Mouse (Mus musculus) retina, embryonic 14.5 days (tissue): ENCODE measurements at regions not wholly inside any gene's neighbourhood (a gene's known extent, or its start where the extent isn't known, plus 50 kb on each side); places are given as distances from the start of the nearest gene placed in this dataset.
A peak's percentile ranks its signal among the peaks of the same experiment; 100 is the strongest.

ENCODE experiments used
- DNase-seq: peaks from one replicate; pipeline ENCODE4 v3.0.0-alpha.2; 2015; ENCODE audit warnings: low spot score

- peak; percentile 89 for DNase-seq
These were observed 349.2 kb upstream of the Tmem161b start for GRCm38 (mm10) chr13:83872887-83873286.

DNA sequence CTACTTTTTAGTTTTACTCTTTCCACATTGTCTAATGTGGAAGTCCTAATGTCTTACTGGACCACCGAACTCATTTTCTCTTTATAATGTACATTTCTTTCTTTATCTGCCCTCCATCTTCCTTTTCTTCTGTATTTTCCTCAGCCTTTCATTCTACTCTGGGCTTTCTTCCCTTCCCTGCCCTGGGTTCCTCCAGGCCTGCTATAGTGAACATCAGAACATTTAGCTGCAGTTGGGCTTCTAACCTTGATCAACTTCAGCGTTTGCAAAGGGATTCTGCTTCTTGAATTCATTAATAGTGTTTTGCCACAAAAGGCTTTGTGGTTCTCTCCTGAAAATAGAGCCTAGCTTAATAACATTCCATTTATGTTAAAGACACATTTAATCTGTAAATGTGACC is 342.5 kb upstream of the Tmem161b start:
- DNase-seq: no peak

DNA sequence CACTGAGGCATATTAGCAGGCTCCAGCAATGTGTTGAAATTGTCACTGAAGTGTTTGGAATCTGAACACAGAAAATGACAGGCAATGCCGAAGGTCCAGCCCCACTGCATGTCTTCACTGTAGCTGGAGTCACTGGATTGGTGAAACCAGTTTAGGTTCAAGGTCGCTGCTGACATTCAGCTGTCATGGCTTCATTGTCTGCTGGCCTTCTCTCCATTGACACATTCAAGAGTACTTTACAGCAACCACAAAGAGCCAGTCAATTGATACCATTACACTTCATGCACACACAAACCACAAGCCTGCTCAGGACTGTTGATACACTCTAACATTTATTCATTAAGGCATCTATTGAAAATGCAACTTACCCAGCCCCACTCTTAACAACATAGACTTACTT is 341.8 kb upstream of the Tmem161b start:
- DNase-seq: peak; percentile 42

DNA sequence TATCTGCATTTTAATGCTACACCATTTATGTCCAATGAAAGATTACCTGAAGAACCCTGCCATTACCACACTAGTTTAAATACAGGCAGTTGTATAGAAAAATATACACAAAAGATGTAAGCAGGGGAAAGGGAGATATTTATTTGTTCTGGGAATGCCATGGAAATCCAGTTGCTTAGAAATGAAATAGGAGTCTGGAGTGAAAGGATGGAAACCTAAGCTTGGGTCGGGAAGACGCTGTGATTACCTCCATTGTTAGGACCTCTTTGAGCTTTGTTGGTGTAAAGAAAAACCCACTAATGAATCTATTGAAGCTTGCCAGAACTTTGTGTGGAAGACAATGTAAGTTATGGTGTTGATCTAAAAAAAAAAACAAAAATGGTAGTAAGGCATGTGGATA is 341.3 kb upstream of the Tmem161b start:
- no peak for DNase-seq

GRCm38 (mm10) chr13:83882839-83883238 is 339.3 kb upstream of the Tmem161b start:
- DNase-seq: no peak

- peak; percentile 66 for DNase-seq
These were observed 338.3 kb upstream of the Tmem161b start for GRCm38 (mm10) chr13:83883821-83884220.

GRCm38 (mm10) chr13:83884226-83884625 is 337.9 kb upstream of the Tmem161b start:
- no peak for DNase-seq

DNA sequence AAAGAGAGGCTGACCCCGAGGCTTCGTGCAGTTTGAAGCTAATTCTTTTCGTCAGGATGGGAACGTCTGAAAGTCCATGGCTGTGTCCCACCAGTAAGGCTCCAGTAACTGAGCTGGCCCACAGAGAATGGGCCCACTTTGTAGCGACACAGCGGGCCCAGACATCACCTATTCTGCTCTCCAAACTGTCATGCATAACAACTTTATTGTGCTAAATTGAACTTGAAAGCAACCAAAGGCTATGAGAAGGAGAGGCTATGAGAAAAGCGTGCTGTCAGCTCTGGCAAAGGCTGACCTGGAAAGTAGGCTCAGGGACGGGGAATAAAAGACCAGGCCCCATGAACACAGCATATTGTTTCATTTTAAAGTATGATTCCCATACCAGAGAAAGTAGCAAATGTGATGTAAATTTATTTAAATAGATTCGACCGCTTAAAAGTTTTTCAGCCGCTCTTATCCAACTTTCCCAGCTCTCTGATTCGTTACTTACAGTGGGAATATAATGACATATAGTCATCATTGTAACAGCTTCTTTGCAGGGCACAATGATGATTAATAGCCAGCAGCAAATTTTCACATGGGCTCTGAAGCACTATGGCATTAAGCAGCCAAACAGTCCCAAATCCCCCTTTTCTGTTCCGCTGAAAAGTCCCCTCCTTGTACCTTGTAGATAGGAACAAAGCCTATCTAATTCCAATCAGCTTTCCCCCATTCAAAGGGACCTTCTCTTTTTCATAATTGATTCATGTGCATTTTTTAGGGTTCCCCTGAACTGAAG is 337.1 kb upstream of the Tmem161b start:
- peak; percentile 86 for DNase-seq

DNA sequence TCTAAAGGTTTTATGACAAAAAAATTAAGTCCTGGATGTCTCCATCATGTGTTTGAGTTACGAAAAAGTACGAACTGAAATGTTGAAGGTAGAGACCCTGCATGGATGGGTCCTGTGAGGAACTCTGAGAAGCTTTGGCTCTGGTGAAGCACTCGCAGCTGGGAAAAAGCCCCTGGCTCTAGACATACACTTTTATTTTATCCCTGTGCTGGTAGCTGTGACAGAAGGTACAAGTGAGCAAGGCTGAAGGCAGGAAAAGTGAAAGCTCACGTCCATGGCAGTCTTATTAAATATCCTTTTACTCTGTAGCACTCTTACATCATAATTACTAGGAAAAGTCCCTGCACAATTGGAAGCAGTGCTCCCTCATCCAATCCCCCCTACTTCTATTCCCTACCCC is 336.4 kb upstream of the Tmem161b start:
- no peak for DNase-seq

DNA sequence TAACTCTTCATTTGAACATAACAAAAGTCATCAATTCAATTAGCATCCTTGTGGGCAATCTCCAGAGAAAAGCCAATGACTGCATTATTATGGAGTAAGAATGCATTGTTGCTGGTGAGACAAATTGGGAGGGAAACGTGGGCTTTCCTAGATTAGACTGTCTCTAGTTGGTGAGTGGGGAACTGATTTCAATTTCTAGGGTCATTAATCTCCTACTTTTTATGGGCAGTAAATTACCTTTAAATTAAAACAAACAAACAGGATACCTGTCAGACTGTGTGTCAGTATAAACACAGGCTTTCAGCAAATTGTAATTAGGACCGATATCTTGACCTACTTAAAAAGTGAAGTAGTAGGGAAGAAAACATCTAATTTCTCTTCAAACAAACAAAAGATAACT is 307.4 kb upstream of the Tmem161b start:
- DNase-seq: no peak

DNA sequence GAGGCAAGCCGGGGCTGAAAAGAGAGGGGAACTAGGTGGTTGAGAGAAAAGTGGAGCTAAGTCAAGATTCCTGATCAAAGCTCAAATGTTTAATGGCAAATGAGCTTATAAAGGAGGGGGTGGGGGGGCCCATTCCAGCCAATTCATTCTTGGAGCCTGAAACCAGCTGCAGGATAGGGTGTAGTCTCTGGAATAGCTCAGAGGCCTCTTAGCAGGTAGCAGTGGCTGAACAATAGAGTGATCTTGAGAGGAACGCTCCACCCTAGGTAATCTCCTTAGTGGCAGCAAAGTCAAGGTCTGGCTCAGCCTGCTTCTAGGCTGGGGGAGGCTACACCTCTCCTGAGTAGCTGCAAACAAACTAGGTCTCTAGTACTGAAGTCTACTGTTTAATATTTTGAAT is 289.3 kb upstream of the Tmem161b start:
- DNase-seq: no peak

DNA sequence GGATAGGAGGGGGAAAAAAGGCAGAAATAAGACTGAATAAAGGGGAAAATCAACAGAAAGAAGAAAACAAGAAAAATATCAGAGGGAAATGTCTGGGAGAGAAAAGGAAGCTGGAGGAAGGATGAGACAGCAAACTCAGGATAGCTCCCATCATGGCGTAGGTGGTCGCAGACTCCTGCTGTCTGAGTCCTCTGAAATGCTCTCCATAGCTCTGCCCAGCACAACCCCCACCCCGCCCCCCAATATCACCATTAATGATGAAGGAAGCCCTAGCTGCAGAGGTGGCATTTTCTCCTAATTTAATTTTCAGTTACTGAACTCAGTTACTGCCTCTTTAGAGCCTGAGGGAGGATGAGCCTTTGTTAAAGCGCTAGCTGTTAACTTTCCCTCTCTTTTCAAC is 275.6 kb upstream of the Tmem161b start:
- no peak for DNase-seq

DNA sequence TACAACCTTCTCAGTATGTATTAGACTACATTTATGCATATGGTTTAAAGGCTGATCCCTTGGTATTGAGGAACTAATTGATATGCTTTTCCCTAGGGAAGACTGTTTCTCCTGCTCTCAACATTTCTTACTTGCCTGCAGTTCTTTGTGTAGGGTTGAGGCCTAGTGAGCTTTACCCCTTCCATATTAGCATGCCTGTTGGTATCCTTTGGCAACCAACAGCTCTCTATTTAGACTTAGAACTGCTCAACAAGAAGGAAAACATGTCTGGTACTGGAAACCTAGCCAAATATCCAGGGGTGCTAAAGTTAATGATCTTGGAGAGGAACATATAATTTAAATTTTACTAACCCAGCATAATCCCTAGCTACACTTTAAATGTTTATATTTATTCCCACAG is 270.9 kb upstream of the Tmem161b start:
- DNase-seq: no peak

DNA sequence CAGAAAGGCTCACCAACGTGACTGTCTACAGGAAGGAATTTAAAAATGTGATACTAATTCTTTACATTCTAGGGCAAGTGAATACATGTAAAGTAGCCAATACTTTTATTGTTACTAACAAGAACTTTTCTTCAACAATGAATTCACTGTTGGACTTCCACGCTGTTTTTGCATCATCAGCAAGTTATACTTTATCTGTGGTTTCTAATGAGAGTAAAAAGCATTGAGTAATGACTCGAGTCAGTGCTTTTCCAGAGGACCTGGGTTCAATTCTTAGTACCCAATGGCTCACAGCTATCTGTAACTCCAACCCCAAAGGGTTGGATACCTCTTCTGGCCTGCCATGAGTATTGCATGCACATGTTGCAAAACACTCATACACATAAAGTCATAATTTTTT is 270.3 kb upstream of the Tmem161b start:
- DNase-seq: no peak

DNA sequence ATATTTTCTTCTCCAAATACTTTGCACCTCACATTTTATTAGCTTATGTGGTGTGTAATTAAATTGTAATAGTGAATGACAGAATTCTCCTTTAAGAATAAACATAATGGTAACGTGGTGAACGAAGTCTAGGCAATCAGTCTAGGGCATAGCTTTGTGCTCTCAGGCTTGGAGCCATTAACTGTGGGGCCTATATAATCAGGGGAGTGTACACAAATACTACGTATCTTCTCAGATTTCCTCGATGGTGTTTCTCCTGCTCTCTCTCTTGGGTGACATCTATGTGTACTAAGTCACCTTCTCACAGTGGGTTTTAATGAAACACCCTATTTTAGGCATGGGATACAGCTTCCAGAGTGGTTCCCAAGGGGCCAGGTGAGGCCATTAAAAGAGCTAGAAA is 269.7 kb upstream of the Tmem161b start:
- no peak for DNase-seq

DNA sequence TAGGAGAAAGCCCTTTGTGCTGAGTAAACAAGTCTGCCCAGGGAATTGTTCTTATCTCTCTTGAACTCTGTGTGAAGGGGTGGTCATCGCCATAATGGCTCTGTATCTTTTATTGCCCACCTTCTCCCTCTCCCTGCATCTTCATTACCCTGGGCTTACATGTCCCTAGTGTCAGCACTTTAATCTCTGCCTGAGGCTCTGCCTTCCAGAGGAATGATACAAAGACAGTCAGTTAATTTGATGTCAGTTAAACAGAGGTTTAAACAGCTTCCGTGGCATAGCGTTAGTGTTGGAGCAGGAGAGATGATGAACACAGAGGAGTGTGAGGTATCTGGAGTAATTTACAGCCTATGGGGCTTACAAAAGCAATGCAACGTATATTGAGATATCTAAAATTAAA is 269.2 kb upstream of the Tmem161b start:
- DNase-seq: no peak

- DNase-seq: no peak
These were observed 266.4 kb upstream of the Tmem161b start for GRCm38 (mm10) chr13:83955701-83956100.

DNA sequence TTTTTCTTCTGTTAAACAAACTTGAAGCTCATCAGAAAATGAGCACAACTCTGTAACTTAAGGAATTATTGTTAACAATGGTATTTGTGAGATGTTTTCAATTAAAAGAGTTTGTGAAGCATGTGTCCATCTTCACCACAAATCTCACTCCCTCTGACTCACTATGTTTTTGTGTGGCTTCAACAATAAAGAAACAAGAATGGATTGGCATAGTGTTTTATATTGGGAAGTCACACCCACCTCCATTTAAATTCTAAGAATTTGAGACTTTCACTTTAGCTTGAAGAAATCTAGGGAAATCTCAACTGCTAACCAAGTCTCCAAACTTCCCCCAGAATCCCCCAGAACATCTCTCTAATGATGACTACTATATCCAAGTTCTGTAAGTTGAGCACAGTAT is 243.6 kb upstream of the Tmem161b start:
- DNase-seq: no peak

DNA sequence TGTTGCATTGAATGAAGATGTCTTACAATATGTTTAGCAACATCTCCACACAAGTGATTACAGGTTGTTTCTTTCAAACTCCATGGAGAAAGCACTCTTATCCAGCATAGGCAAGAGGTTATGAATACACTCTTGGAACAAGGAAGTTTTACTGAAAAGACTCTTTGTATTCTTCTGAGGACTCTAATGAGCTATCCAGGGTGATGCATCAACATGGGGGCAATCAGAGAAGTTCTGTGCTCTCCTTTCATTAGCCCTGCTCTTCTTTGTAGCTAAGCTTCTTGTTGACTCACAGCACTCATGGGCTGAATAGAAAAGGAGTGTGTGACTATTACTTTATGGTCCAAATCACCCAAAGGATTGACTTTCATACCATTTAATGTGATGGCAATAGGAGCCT is 242.6 kb upstream of the Tmem161b start:
- no peak for DNase-seq

DNA sequence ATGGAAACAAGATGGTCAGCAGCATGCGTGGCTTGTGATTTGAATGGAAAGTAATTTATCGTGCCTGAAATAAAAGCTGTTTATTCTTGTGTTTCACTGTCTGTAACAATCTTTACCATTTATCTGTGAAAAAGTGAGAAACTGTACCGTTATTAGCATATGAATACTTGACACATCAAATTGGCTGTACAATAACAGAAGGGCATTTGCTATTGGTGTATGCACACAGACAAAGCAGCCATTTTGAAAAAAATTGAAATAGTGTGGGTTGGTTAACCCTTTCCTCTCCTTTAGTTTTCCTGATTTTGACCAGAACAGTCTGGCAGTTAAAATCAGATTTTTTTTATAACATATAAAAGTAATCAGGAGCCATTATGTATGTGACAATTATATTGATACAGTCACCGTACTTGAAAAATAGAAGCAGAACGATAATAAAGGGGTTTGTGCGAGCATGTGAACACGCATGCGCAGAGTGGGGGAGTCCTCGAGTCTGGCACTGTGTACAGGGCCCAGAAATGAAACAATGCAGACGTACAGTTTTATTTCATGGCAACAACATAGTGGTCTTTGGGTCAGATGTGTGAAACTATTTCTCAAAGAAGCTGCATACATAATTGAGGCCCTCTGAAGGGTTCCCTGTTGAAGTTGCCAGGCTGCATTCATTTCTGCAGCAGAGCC is 237.3 kb upstream of the Tmem161b start:
- peak; percentile 39 for DNase-seq

- DNase-seq: no peak
These were observed 234.2 kb upstream of the Tmem161b start for GRCm38 (mm10) chr13:83987746-83988423.

DNA sequence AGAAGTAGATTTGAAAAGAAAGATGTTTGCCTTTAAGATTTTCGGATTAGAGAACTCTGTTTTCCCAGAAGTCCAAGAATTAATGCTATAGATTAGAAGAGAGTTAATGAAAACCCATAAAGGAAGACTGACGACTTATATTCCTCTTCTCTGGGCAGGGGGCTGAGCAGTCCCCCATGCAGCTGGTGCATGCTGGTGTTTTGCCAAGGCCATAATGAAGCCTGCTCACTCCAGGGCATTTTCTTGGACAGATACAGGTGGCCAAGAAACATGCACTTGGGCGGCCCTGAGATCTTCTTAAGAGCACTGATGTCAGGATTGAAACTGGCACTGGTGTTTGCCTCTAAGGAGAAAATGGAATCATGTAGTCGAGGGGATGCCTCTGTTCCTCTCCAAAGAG is 233.6 kb upstream of the Tmem161b start:
- no peak for DNase-seq
